Mouse (Mus musculus) left cerebral cortex, adult 8-10 months (tissue): ENCODE results near the gene F2rl3. TPM values are rescaled to one million over a fixed set of nuclear protein-coding genes. Genes with fewer than 3 reads are reported as not detected.

Source experiments
- DNase-seq, 2 experiments: peaks; one replicate each; pipeline ENCODE4 v3.0.0; 2022; ENCODE audit warnings: low spot score in 2 of 2
- total RNA-seq, 4 experiments: library from RNA; stranded (reverse); gene quantifications; 2 replicates each; pipeline ENCODE4 v1.2.4; 2022

The F2rl3 gene
- total RNA-seq, 4 experiments from 2014 or later = 0.34 TPM; not detected in 3

GRCm38 (mm10) chr8:72762306-72762705 is 626 bp downstream of the F2rl3 start:
- DNase-seq = no peak

GRCm38 (mm10) chr8:72765696-72766095 is 4.0 kb downstream of the F2rl3 start:
- no peak for DNase-seq

DNA sequence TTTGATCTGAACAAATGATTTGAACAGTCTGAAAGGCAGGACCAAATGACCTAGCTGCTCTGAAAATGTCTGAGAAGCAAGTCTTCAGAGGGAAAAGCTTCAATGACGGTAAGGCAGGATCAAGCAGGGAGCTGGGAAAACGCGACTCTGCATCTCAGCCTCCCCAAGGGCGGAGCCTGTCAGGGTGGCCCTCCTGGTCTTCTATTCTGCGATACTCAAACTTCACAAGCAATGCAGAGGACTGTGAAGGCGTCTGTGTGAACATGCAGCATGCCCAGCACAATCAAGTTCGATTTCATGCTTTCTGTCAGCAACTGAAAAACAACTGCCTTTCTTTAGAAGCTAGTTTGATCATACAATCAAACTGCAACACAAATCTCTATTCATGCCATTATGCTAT is 5.1 kb downstream of the F2rl3 start:
- no peak for DNase-seq

DNA sequence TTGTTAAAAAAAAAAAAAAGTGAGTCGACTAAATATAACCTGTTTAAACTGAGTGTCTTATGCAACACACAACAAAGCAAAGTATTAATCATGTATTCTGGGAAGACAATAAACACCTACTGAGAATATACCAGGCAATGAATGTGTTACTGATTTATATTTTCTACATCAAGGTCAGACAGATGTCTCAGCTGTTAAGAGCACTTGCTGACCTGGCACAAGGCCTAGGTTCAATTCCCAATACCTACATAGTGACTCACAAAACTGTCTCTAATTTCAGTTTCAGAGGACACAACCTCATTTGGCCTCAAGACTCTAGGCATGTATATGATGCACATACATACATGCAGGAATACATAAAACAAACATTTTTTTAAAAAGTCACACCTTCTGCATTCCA is 16.1 kb downstream of the F2rl3 start:
- DNase-seq = no peak

DNA sequence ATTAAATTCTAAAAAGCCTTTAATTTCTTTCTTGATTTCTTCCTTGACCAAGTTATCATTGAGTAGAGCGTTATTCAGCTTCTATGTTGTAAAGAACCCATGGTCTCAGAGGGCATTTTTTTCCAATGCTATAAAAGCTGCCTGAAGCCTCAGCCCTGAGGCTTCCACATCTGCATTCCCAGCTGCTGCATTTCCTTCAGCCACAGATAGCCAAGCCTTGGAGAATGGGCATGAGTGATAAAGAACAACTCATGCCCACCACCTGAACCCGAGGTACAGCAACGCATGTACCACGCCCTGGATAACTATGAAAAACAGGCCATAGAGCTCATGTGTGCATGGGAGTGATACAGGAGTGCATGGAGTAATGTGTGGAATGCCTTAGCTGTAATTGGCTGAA is 19.0 kb downstream of the F2rl3 start:
- DNase-seq = no peak

DNA sequence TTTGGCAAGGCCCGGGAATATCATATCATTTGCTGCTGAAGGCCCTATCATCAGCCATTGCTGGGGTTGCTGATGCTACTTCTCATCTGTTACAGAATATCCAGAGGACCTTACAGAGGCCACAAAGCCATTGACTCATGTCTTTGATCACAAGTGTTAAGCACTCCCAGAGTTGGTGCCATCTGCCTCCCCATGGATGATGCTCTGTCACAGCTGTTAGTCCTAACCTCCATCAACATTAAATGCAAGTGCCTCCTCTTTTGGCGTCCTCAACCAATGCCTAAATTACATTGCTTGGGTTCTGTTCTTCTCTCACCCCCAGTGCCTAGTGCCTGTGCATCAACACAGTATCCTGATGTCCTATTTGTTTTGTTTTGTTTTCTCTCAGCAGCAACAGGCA is 39.9 kb downstream of the F2rl3 start:
- DNase-seq = no peak

GRCm38 (mm10) chr8:72812690-72813089 is 51.0 kb downstream of the F2rl3 start:
- DNase-seq = no peak

Other genes with a start within 250 kb of the F2rl3 start
- 10 to 100 TPM in 1 of 4 experiments, 1 to 10 TPM in 3; 8.8 to 10.7 (median 9.2) TPM for gene Med26, start 213.6 kb upstream of the F2rl3 start, total RNA-seq
- 100 to 1,000 TPM; 107 to 130 (median 118) TPM for gene Smim7, start 190.8 kb upstream of the F2rl3 start, total RNA-seq
- gene Tmem38a, start 189.8 kb upstream of the F2rl3 start, total RNA-seq = 100 to 1,000 TPM in 3 of 4 experiments, 10 to 100 TPM in 1; 99.3 to 108 (median 103) TPM
- 10 to 100 TPM; 36.7 to 41.7 (median 39.7) TPM for gene Nwd1, start 115.2 kb upstream of the F2rl3 start, total RNA-seq
- gene Sin3b, start 38.6 kb upstream of the F2rl3 start, total RNA-seq = 100 to 1,000 TPM; 131 to 145 (median 136) TPM